Mouse (Mus musculus) liver, embryonic 14.5 days (tissue): ENCODE results near the gene Nipsnap1.

Experiments
- CTCF ChIP-seq: IDR thresholded peaks from 2 replicates; pipeline ENCODE4 v1.5.1; 2016; ENCODE audit warnings: antibody characterized with exemption, low read depth, control low read depth
- EP300 ChIP-seq: IDR thresholded peaks from 2 replicates; pipeline ENCODE4 v1.6.1; 2016; ENCODE audit warnings: antibody characterized with exemption, low read depth

DNA sequence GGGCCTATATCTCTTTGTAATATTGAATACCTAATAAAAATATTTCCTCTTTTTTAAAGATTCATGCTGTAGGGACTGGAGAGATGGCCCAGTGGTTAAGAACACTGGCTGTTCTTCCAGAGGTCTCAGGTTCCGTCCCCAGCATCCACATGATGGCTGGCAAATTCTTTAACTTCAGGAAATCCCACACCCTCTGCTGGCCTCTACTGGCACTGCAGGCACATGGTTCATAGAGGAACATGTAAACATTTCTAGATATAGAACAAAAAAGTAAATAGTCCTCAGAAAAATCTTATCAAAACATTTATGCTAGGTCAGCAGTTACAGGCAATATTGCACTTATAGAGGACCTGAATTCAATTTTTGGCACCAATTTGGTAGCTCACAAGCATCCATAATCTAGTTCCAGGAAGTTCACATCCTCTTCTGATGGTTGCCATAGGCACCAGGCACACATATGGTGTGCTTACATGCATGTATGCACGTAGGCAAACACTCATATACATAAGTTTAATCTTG lies 11.7 kb downstream of the Nipsnap1 start:
- TF ChIP-seq CTCF (peak; percentile 75), EP300 (no peak)
